Mouse (Mus musculus) forebrain, postnatal 0 days (tissue): Measurements from ENCODE around the gene Sox1. TPM values are rescaled to one million over a fixed set of nuclear protein-coding genes. Genes with fewer than 3 reads are reported as not detected.

Experiments used
- ATAC-seq: fragments of 200-750 bp; cut with Nextera tagmentation; 2 replicates; pipeline ENCODE4 v1.8.0; 2017; ENCODE audit warnings: mild to moderate bottlenecking, moderate library complexity
- DNase-seq: peaks from one replicate; pipeline ENCODE4 v3.0.0-alpha.2; 2015
- H3K27ac ChIP-seq: fragments of 300-500 bp; sonication (generic); 2 replicates; pipeline ENCODE4 v1.5.1; 2014; ENCODE audit warnings: low read depth, mild to moderate bottlenecking, antibody characterized with exemption, low read length, moderate library complexity, mixed read lengths
- H3K27me3 ChIP-seq: fragments of 300-500 bp; sonication (generic); 2 replicates; pipeline ENCODE4 v1.6.1; 2014; ENCODE audit warnings: mild to moderate bottlenecking, low read length, mixed read lengths; ENCODE audit not compliant: insufficient read depth
- H3K36me3 ChIP-seq: fragments of 300-500 bp; sonication (generic); 2 replicates; pipeline ENCODE4 v1.6.1; 2014; ENCODE audit warnings: mild to moderate bottlenecking, moderate library complexity; ENCODE audit not compliant: insufficient read depth
- H3K4me1 ChIP-seq: fragments of 300-500 bp; sonication (generic); 2 replicates; pipeline ENCODE4 v1.6.1; 2014; ENCODE audit warnings: antibody characterized with exemption; ENCODE audit not compliant: insufficient read depth
- H3K4me2 ChIP-seq: fragments of 300-500 bp; sonication (generic); 2 replicates; pipeline ENCODE4 v1.6.1; 2014; ENCODE audit warnings: low read depth, mild to moderate bottlenecking, moderate library complexity
- H3K4me3 ChIP-seq: fragments of 300-500 bp; sonication (generic); 2 replicates; pipeline ENCODE4 v1.5.1; 2014; ENCODE audit warnings: low read depth, low read length, mixed read lengths
- H3K9ac ChIP-seq: fragments of 300-500 bp; sonication (generic); 2 replicates; pipeline ENCODE4 v1.6.1; 2014; ENCODE audit warnings: mild to moderate bottlenecking
- H3K9me3 ChIP-seq: fragments of 300-500 bp; sonication (generic); 2 replicates; pipeline ENCODE4 v1.6.1; 2016; ENCODE audit warnings: low read length
- CTCF ChIP-seq: sonication (generic); IDR thresholded peaks from 2 replicates; pipeline ENCODE4 v1.5.1; 2016; ENCODE audit warnings: antibody characterized with exemption, control low read depth, low read depth
- WGBS: fragments of 180-500 bp; shearing (Covaris S2); extraction: QIAGEN DNeasy Blood & Tissue Kit; methylation state at CpG from one replicate; pipeline ENCODE4 v1.1.7; 2014; 5-methylcytosine and 5-hydroxymethylcytosine counted together
- polyA plus RNA-seq: library from polyadenylated mRNA; unstranded; fragments of >200 nt; fragmentation: Nextera tagmentation; extraction: Ambion mirVana; gene quantifications from 2 replicates; pipeline ENCODE4 v1.2.1, GENCODE M21; 2015
- total RNA-seq: library from RNA; depleted of rRNA; stranded (reverse); fragments of >200 nt; gene quantifications from 2 replicates; pipeline ENCODE4 v1.2.3, GENCODE M21; 2014

Sox1 gene
- total and polyA plus RNA-seq, 2 experiments from 2014 or later, result 4.3 to 36.5 TPM

DNA sequence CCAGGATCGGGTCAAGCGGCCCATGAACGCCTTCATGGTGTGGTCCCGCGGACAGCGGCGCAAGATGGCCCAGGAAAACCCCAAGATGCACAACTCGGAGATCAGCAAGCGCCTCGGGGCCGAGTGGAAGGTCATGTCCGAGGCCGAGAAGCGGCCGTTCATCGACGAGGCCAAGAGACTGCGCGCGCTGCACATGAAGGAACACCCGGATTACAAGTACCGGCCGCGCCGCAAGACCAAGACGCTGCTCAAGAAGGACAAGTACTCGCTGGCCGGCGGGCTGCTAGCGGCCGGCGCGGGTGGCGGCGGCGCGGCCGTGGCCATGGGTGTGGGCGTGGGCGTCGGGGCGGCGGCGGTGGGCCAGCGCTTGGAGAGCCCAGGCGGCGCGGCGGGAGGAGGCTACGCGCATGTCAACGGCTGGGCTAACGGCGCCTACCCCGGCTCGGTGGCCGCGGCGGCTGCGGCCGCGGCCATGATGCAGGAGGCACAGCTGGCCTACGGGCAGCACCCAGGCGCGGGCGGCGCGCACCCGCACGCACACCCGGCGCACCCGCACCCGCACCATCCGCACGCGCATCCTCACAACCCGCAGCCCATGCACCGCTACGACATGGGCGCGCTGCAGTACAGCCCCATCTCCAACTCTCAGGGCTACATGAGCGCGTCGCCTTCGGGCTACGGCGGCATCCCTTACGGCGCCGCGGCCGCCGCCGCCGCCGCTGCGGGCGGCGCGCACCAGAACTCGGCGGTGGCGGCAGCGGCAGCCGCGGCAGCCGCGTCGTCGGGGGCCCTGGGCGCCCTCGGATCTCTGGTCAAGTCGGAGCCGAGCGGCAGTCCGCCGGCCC lies 1.6 kb downstream of the Sox1 start:
- Histone ChIP-seq H3K4me3 (peak overlapping the region; percentile 51), H3K9me3 (no peaks in the 10 kb centered on the region), H3K4me1 (no peaks in the 10 kb centered on the region), H3K27ac (peak overlapping the region; percentile 86), H3K36me3 (no peaks in the 10 kb centered on the region; the same call in 1 of the 2 replicates), H3K27me3 (peaks cover 18% of the 10 kb centered on the region), H3K9ac (peak overlapping the region; percentile 70), H3K4me2 (peak overlapping the region; percentile 70)
- no peak for TF ChIP-seq CTCF
- WGBS, result 3% methylated on average over 87 of the region's 118 CpGs
- DNase-seq (peak; percentile 61), ATAC-seq (peak; percentile 2; the same call in 1 of the 2 replicates)

DNA sequence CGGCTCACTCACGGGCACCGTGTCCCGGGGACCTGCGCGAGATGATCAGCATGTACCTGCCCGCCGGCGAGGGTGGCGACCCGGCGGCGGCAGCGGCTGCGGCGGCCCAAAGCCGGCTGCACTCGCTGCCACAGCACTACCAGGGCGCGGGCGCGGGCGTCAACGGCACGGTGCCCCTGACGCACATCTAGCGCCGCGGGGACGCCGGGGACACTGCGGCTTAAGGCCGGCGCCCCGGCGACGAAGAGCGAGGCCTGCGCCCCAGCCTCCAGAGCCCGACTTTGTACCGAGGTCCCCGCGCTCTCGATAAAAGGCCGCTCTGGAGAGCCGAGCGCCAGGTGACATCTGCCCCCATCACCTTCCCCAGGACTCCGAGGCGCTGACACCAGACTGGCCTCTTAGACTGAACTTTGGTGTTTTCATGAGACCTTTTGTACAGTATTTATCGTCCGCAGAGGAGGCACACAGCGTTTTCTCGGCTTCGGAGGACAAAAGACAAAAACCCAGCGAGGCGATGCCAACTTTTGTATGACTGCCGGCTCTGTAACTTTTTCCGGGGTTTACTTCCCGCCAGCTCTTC lies 2.3 kb downstream of the Sox1 start:
- H3K9ac ChIP-seq, result peak overlapping the region; percentile 70
- peak overlapping the region; percentile 51 for H3K4me3 ChIP-seq
- no peak for DNase-seq
- no peak for ATAC-seq
- H3K27me3 ChIP-seq, result peaks cover 11% of the 10 kb centered on the region
- WGBS, result under 1% methylated on average over 52 of the region's 59 CpGs
- peak overlapping the region; percentile 70 for H3K4me2 ChIP-seq
- no peaks in the 10 kb centered on the region for H3K4me1 ChIP-seq
- no peaks in the 10 kb centered on the region; the same call in 1 of the 2 replicates for H3K36me3 ChIP-seq
- no peak for TF ChIP-seq CTCF
- no peaks in the 10 kb centered on the region for H3K9me3 ChIP-seq
- peak overlapping the region; percentile 86 for H3K27ac ChIP-seq

DNA sequence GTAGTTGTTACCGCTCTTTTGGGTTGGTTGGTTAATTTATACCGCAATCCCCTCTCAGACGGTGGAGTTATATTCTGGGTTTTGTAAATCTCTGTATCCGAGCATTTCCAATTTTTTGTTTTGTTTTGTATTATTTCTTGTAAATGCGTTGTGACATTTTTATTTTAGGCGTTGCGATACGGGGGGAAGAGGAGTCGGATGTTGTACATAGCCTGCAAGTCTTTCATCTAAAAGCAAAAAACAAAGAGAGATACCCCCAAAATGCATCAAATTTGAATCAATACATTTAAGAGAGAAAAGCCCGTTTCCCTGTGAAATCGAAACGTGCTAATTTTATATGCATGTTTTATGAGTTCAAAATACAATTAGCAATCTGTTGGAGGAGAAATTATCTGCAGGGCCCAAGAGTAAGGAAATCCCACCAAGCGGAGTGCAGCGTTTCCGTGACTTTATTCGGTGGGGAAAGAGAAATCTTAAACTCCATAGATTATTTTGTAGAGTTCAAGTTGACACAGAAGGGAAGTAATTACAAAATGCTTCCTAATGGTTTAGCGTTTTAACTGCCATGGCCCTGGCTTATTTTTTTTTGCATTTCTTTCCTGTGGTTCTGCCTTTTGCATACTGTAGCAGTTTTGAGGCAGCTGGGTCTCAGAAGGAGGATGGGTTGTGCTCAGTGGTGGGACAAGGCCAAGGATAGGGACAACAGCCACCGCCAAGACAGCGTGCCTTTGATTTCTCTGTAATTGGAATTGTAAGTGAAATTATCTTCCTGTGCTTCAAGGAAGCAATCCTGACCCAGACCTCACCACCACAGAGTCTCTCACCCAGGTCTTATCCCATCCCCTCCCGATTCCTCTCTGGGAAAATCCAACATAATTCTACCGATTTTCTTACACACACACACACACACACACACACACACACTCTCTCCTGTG lies 3.2 kb downstream of the Sox1 start:
- H3K4me2 ChIP-seq, result peak overlapping the region; percentile 70
- DNase-seq (peak; percentile 67), ATAC-seq (no peak)
- peak overlapping the region; percentile 51 for H3K4me3 ChIP-seq
- no peaks in the 10 kb centered on the region; the same call in 1 of the 2 replicates for H3K36me3 ChIP-seq
- H3K27ac ChIP-seq, result peak overlapping the region; percentile 86
- no peaks in the 10 kb centered on the region for H3K9me3 ChIP-seq
- WGBS, result 6% methylated on average over 21 of the region's 21 CpGs
- no peak for TF ChIP-seq CTCF
- 0 out of 2 replicates have a peak, but pooled peaks cover 3% of the 10 kb centered on the region for H3K4me1 ChIP-seq
- H3K9ac ChIP-seq, result peak overlapping the region; percentile 70
- H3K27me3 ChIP-seq, result peaks cover 4% of the 10 kb centered on the region

DNA sequence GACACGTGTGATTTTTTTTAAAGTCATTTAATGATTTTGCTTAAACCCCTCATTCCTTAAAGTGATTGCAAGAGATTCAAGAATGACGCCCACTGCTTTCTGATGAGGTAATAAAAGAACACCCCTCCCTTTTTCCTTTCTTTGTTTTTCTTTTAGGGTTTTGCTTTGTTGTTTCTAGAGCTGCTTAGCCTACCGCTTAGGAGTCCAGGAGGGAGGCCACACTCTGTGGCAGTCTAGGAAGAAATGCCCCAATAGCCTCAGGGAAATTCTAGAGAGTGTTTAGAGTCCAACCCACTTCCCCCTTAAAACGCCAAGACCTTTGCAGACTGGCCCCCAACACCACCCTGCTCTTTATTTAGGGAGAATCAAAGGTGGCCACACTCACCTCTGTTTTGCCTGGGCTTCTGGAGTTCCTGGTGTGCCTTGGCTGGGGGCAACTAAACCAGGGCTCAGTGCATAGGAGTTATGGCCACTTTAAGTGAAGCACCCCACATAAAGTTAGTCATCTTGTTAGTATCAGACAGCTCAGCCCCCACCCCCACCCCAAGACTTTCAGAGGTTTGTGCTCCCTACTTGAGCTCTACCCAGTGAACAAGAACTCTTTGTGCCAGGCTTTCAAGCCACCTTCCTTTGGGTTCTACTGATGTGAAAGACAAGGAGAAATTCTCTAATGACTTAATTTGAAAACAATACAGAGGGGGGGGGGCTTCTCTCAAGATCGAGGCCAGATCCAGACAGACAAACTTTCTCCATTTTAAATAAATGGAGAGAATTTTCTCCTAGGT lies 4.5 kb downstream of the Sox1 start:
- H3K27me3 ChIP-seq, result peaks cover 9% of the 10 kb centered on the region
- peak overlapping the region; percentile 65 for H3K4me2 ChIP-seq
- H3K9me3 ChIP-seq, result no peaks in the 10 kb centered on the region
- TF ChIP-seq CTCF, result no peak
- peak; percentile 49 for DNase-seq
- H3K4me1 ChIP-seq, result 0 out of 2 replicates have a peak, but pooled peaks cover 3% of the 10 kb centered on the region
- peak overlapping the region; percentile 60 for H3K9ac ChIP-seq
- H3K4me3 ChIP-seq, result peak overlapping the region; percentile 51
- WGBS, result 14% methylated on average over 5 of the region's 5 CpGs
- no peaks in the 10 kb centered on the region; the same call in 1 of the 2 replicates for H3K36me3 ChIP-seq
- peak overlapping the region; percentile 88 for H3K27ac ChIP-seq
- no peak for ATAC-seq

DNA sequence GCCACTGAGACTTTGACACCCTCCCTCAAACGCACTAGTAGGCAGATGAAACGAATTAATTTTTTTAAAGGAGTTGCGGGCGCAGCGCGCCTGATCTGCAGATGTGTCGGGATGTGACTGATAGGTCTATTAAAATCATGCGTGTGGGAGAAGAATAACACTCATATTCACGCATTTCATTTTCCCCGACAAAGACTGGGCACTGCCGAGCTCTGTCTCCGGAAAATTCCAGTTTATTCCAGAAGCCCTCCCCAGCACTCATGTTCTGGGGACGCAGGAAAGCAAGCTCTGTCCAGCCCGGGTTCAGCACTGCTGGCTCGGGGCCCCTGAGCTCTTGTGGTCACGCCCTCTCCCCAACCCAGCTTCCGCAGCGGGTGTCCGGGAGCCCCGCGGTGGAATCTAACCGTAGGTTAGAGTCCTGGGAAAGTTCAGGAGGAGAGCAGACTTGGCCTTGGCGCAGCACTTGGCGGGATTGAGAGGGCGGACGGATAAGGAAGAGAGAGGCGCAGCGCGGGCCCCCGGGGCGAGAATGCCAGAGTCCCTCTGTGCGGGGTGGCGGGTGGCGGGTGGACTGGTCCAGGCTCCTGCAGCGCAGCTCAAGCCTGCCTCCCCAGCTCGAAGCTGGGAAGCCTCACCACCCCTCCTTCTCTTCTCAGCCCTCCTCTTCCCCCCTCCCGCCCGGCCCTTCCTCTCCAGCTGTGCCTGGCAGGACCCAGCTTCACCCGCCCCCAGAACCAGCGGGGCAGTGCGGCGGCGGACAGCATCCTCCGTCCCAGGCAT lies 5.7 kb downstream of the Sox1 start:
- 1% methylated on average over 41 of the region's 44 CpGs for WGBS
- ATAC-seq, result peak; percentile 74

More for the DNA sequence above, 5.7 kb downstream of the Sox1 start:
- DNase-seq, result peak; percentile 75
- Histone ChIP-seq H3K27me3 (peaks cover 9% of the 10 kb centered on the region), H3K9ac (peak overlapping the region; percentile 60), H3K27ac (peak overlapping the region; percentile 88), H3K4me2 (peak overlapping the region; percentile 65), H3K9me3 (no peaks in the 10 kb centered on the region), H3K36me3 (no peaks in the 10 kb centered on the region; the same call in 1 of the 2 replicates), H3K4me1 (0 out of 2 replicates have a peak, but pooled peaks cover 3% of the 10 kb centered on the region), H3K4me3 (peak overlapping the region; percentile 51)
- no peak for TF ChIP-seq CTCF
